Mouse (Mus musculus) liver, postnatal 0 days (tissue): Measurements from ENCODE around the gene Pde4dip. TPM values are rescaled to one million over a fixed set of nuclear protein-coding genes. Genes with fewer than 3 reads are reported as not detected.

Experiments
- ATAC-seq: fragments of 200-750 bp; cut with Nextera tagmentation; 2 replicates; pipeline ENCODE4 v1.8.0; 2017; ENCODE audit warnings: mild to moderate bottlenecking, moderate library complexity
- DNase-seq: peaks from one replicate; pipeline ENCODE4 v3.0.0-alpha.2; 2016
- H3K27ac ChIP-seq: fragments of 300-500 bp; sonication (generic); 2 replicates; pipeline ENCODE4 v1.5.1; 2014; ENCODE audit warnings: antibody characterized with exemption, moderate library complexity, mild to moderate bottlenecking, low read depth
- H3K27me3 ChIP-seq: fragments of 300-500 bp; sonication (generic); 2 replicates; pipeline ENCODE4 v1.6.1; 2014; ENCODE audit warnings: low read length, control low read depth, mixed read lengths; ENCODE audit not compliant: insufficient read depth
- H3K36me3 ChIP-seq: fragments of 300-500 bp; sonication (generic); replicated peaks from 2 replicates; pipeline ENCODE4 v1.6.1; 2014; ENCODE audit warnings: mild to moderate bottlenecking, control low read depth, low read length, moderate library complexity, mixed read lengths; ENCODE audit not compliant: insufficient read depth
- H3K4me1 ChIP-seq: fragments of 300-500 bp; sonication (generic); 2 replicates; pipeline ENCODE4 v1.6.1; 2014; ENCODE audit warnings: antibody characterized with exemption, mild to moderate bottlenecking, control low read depth; ENCODE audit not compliant: insufficient read depth
- H3K4me2 ChIP-seq: fragments of 300-500 bp; sonication (generic); 2 replicates; pipeline ENCODE4 v1.6.1; 2014; ENCODE audit warnings: low read depth, mild to moderate bottlenecking, low read length, moderate library complexity, mixed read lengths
- H3K4me3 ChIP-seq: fragments of 300-500 bp; sonication (generic); 2 replicates; pipeline ENCODE4 v1.5.1; 2014; ENCODE audit warnings: low read depth, low read length
- H3K9ac ChIP-seq: fragments of 300-500 bp; sonication (generic); replicated peaks from 2 replicates; pipeline ENCODE4 v1.6.1; 2014; ENCODE audit warnings: mild to moderate bottlenecking, moderate library complexity
- H3K9me3 ChIP-seq: fragments of 300-500 bp; sonication (generic); 2 replicates; pipeline ENCODE4 v1.6.1; 2016; ENCODE audit warnings: mild to moderate bottlenecking, control low read depth, low read length, mixed read lengths
- CTCF ChIP-seq: sonication (generic); IDR thresholded peaks from 2 replicates; pipeline ENCODE4 v1.5.1; 2016; ENCODE audit warnings: antibody characterized with exemption, low read depth
- EP300 ChIP-seq: IDR thresholded peaks from 2 replicates; pipeline ENCODE4 v1.6.1; 2016; ENCODE audit warnings: antibody characterized with exemption, low read depth, mild to moderate bottlenecking
- WGBS: fragments of 180-500 bp; shearing (Covaris S2); extraction: QIAGEN DNeasy Blood & Tissue Kit; methylation state at CpG from one replicate; pipeline ENCODE4 v1.1.7; 2014; ENCODE audit not compliant: insufficient replicate concordance; 5-methylcytosine and 5-hydroxymethylcytosine counted together
- polyA plus RNA-seq: library from polyadenylated mRNA; unstranded; fragments of >200 nt; fragmentation: Nextera tagmentation; extraction: Ambion mirVana; gene quantifications from 2 replicates; pipeline ENCODE4 v1.2.1, GENCODE M21; 2015

Gene Pde4dip
- polyA plus RNA-seq, 1 experiment from 2014 or later = 8.1 TPM

DNA sequence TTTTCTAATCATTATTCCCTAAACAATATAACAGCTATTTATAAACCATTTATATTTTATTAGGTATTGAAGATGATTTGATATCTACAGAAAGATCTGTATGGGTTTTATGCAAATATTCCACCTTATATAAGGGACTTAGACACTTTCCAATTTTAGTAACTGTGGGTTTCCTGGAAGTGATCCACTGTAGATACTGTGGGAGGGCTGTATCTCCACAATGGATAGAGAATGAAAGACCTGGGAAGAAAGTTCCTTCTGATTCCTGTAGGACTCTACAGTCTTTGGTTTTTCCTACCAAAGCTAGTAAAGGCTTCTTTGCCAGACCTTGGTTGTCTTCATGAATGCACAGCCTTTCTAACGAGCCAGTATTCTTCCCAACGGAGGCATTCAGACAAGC lies 21.2 kb upstream of the Pde4dip start:
- TF ChIP-seq EP300 (no peak), CTCF (no peak)
- ATAC-seq = no peak
- no peaks in the 10 kb centered on the region for H3K9me3 ChIP-seq
- no peaks in the 10 kb centered on the region for H3K27me3 ChIP-seq
- H3K4me2 ChIP-seq = no peak overlapping the region
- H3K4me1 ChIP-seq = no peaks in the 10 kb centered on the region
- no peak overlapping the region for H3K4me3 ChIP-seq
- 79% methylated on average over 2 of the region's 2 CpGs for WGBS
- H3K9ac ChIP-seq = no peak overlapping the region
- peaks cover 30% of the 10 kb centered on the region for H3K36me3 ChIP-seq
- DNase-seq = no peak
- no peak overlapping the region for H3K27ac ChIP-seq

DNA sequence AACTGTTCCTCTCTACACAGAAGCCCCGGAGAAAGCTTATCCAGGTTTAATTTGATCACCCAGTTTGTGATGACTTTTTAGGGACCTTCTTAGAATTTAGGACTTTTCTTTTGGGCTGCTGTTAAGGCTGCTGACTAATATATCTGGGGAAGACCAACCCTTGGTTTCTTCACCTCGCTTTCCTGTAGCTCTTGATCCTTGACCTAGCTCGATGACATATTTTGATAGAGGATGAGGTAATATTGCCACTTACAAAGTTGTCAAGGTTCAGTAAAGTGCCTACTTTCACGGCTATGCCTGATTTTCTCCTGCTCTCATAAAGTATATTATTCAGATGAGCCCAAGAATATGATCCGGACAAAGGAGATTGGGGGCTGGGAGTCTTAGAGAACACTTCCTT lies 13.1 kb upstream of the Pde4dip start:
- H3K27ac ChIP-seq = peak overlapping the region; percentile 75

DNA sequence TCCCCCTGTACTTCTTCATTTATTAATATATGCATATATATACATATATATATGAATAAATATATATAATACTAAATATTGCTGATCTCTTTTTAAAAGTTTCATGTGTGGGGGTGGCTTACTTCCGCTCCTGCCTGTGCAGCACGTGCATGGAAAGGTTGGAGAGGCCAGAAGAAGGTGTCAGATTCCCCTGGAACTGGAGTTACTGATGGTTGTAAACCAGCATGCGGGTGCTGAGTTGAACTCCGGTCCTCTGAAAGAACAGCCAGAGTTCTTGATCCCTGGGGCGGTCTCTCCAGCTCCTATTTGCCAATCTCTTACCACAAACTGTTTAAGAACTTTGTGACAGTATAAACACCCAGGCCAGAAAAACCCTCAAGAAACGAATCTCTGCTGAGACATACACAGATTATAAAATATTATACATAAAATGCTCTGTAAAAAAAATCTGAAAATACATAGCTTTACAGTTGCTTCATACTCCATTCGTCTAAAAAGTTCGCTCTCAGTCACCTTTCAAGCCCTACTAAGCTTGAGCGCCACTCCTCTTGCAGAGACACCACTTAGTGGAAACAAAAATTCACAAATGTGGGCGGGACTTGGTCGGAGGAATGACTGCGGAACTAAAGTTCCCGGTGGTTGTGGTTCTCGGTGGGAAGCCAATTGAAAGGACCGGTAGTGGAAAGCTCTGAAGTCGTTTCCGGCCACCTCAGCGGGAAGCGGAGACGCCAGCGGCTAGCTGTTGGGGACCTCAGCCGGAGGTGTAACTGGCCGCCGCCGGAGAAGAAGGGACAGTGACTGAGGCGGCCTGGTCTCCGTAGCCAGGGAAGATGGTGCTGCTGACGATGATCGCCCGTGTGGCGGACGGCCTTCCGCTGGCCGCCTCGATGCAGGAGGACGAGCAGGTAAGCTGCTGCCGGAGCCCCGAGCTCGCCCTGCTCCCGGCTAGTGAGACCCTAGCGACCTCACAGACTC lies 12.3 kb upstream of the Pde4dip start, which contains the start of gene Sec22b:
Gene Sec22b, plus strand, starts transcription at position 675 of the 975 bp plus-strand sequence.
- ATAC-seq = peak; percentile 87
- H3K9ac ChIP-seq = peak within 1 kb of the TSS; percentile 98
- H3K27ac ChIP-seq = peak within 1 kb of the TSS; percentile 75
- H3K4me3 ChIP-seq = peak within 1 kb of the TSS; percentile 99
- H3K36me3 ChIP-seq = no peaks in the 10 kb centered on the region
- peak; percentile 87 for DNase-seq
- 6% methylated on average over 41 of the region's 41 CpGs for WGBS
- peak within 1 kb of the TSS; percentile 90 for H3K4me2 ChIP-seq
- H3K9me3 ChIP-seq = no peaks in the 10 kb centered on the region
- H3K27me3 ChIP-seq = no peaks in the 10 kb centered on the region
- TF ChIP-seq CTCF (no peak), EP300 (no peak)
- H3K4me1 ChIP-seq = peaks cover 16% of the 10 kb centered on the region

More for the DNA sequence above, 13.1 kb upstream of the Pde4dip start:
- peaks cover 16% of the 10 kb centered on the region for H3K4me1 ChIP-seq
- 11% methylated on average over 5 of the region's 5 CpGs for WGBS
- no peaks in the 10 kb centered on the region for H3K36me3 ChIP-seq
- DNase-seq (no peak), ATAC-seq (peak; percentile 44; the same call in 1 of the 2 replicates)
- peak overlapping the region; percentile 90 for H3K4me2 ChIP-seq
- H3K9me3 ChIP-seq = no peaks in the 10 kb centered on the region
- TF ChIP-seq CTCF = no peak
- no peak for TF ChIP-seq EP300
- peak overlapping the region; percentile 99 for H3K4me3 ChIP-seq
- no peaks in the 10 kb centered on the region for H3K27me3 ChIP-seq
- peak overlapping the region; percentile 98 for H3K9ac ChIP-seq

DNA sequence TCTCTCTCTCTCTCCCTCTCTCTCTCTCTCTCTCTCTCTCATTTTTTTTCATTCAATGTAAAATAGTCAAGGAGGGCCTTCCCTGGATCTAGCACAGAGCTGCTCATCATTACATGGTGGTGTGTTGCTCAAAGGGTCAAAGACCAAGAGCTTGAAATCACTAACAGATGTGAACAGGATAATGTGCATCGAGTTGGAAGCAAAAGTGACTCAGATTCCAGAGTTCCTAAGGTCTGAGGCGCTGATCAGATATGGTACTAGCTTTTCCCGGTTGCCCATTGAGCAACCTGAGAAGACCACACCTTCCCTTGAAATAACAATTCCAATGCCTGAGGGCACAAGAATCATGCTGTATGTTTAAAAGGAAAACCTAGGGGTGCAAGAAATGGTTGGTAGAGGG lies 9.9 kb upstream of the Pde4dip start:
- H3K27me3 ChIP-seq = no peaks in the 10 kb centered on the region
- TF ChIP-seq EP300 (no peak), CTCF (no peak)
- 67% methylated on average over 3 of the region's 3 CpGs for WGBS
- DNase-seq (no peak), ATAC-seq (no peak)
- no peaks in the 10 kb centered on the region for H3K9me3 ChIP-seq
- no peak overlapping the region for H3K4me3 ChIP-seq
- H3K4me1 ChIP-seq = peaks cover 11% of the 10 kb centered on the region
- H3K9ac ChIP-seq = no peak overlapping the region
- H3K36me3 ChIP-seq = no peaks in the 10 kb centered on the region
- no peak overlapping the region for H3K4me2 ChIP-seq
- H3K27ac ChIP-seq = no peak overlapping the region

DNA sequence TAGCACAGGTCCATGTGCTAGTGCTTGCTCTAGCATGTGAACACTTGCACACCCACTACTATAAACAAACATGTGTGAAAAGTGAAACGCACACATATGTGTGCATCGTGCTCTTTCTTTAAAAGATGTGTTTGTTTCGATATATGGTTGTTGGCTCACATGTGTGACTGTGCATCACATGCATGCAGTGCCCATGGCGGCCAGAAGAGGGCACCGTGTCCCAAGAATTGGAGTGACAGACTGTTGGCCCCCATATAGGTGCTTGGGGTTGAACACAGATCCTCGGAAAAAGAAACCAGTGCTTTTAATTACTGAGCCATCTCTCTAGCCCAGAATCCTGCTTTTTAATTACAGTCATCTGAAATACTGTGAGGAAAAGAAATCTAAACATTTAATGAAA lies 6.2 kb upstream of the Pde4dip start:
- DNase-seq (peak; percentile 62), ATAC-seq (0 out of 2 replicates have a peak, but pooled peaks have one; percentile 25)
- H3K9ac ChIP-seq = no peak overlapping the region
- WGBS = 49% methylated on average over 6 of the region's 6 CpGs
- H3K4me2 ChIP-seq = no peak overlapping the region
- no peaks in the 10 kb centered on the region for H3K36me3 ChIP-seq
- no peaks in the 10 kb centered on the region for H3K9me3 ChIP-seq
- H3K27me3 ChIP-seq = 0 out of 2 replicates have a peak, but pooled peaks cover 3% of the 10 kb centered on the region
- TF ChIP-seq CTCF (peak; percentile 78), EP300 (no peak)
- H3K4me3 ChIP-seq = no peak overlapping the region
- H3K4me1 ChIP-seq = no peaks in the 10 kb centered on the region
- no peak overlapping the region for H3K27ac ChIP-seq

DNA sequence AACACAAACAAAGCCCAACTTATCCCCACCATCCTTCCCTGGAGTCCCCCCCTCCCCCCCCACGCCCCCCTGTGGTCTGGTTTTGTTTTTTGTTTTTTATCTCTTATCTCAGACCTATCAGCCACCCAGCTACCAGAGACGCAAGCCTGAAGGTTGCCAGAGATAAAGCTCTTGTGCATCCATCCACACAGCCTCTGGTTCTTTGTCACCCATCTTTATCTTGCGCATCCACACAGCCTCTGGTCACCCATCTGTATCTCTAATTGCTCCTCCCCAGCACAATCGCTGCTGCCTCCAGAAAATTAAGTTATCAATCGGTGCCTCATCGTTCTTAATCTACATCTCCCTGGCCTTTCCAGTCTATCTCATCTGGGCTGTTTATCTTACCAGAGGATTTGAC lies 1.7 kb upstream of the Pde4dip start:
- ATAC-seq (no peak), DNase-seq (no peak)
- Histone ChIP-seq H3K4me3 (no peak overlapping the region), H3K27ac (no peak overlapping the region), H3K9ac (no peak overlapping the region), H3K4me2 (no peak overlapping the region), H3K27me3 (peaks cover 20% of the 10 kb centered on the region), H3K4me1 (peaks cover 4% of the 10 kb centered on the region; the same call in 1 of the 2 replicates), H3K9me3 (no peaks in the 10 kb centered on the region), H3K36me3 (no peaks in the 10 kb centered on the region)
- TF ChIP-seq EP300 (no peak), CTCF (no peak)
- WGBS = 43% methylated on average over 6 of the region's 6 CpGs
